Mouse (Mus musculus): ENCODE measurements around the gene Rab1a. TPM values are rescaled to one million over a fixed set of nuclear protein-coding genes. Genes with fewer than 3 reads are reported as not detected.
"Not testable (repeated sequence)": the region's sequence is repeated elsewhere in the genome, so short reads cannot be mapped to it uniquely, and the experiment has no call there.

Rab1a gene
- 284 and 292 TPM in 2 replicates for polyA plus RNA-seq (2014; fragmentation: Nextera tagmentation; extraction: Ambion mirVana)

- H3K27me3 ChIP-seq (ENCODE audit: control insufficient read depth, insufficient read depth, low read length), result no peaks in the 10 kb centered on the region
- under 1% methylated on average over 52 of the region's 54 CpGs for WGBS
- DNase-seq (ENCODE audit: low spot score) (peak; percentile 100), ATAC-seq (ENCODE audit: low FRiP score) (peak; percentile 98)
- peak within 1 kb of the TSS; percentile 98 for H3K9ac ChIP-seq
- peak within 1 kb of the TSS; percentile 100 for H3K4me3 ChIP-seq (replicated peaks; ENCODE audit: low read length)
- peaks cover 37% of the 10 kb centered on the region for H3K4me1 ChIP-seq (replicated peaks; ENCODE audit: control insufficient read depth, insufficient read depth, low read length)
- H3K4me2 ChIP-seq (replicated peaks), result peak within 1 kb of the TSS; percentile 83
- peak within 1 kb of the TSS; percentile 98 for H3K27ac ChIP-seq
- no peaks in the 10 kb centered on the region for H3K9me3 ChIP-seq (ENCODE audit: control insufficient read depth, low read length)
- H3K36me3 ChIP-seq (replicated peaks; ENCODE audit: control insufficient read depth, insufficient read depth), result no peaks in the 10 kb centered on the region
Observed at GRCm38 (mm10) chr11:20200713-20201575, at the start of gene Rab1a. TSS of gene Rab1a (plus strand) at chr11:20201432.

GRCm38 (mm10) chr11:20152107-20152901 is 48.9 kb upstream of the Rab1a start:
- Histone ChIP-seq H3K4me3 (replicated peaks; ENCODE audit: low read length) (no peak overlapping the region), H3K36me3 (replicated peaks; ENCODE audit: control insufficient read depth, insufficient read depth) (no peaks in the 10 kb centered on the region), H3K4me2 (replicated peaks) (no peak overlapping the region), H3K9ac (no peak overlapping the region), H3K9me3 (ENCODE audit: control insufficient read depth, low read length) (no peaks in the 10 kb centered on the region), H3K27ac (no peak overlapping the region), H3K27me3 (ENCODE audit: control insufficient read depth, insufficient read depth, low read length) (no peaks in the 10 kb centered on the region), H3K4me1 (replicated peaks; ENCODE audit: control insufficient read depth, insufficient read depth, low read length) (no peaks in the 10 kb centered on the region)
- no peak for ATAC-seq (ENCODE audit: low FRiP score)
- WGBS, result 91% methylated on average over 4 of the region's 4 CpGs
- DNase-seq (ENCODE audit: low spot score), result no peak

- not testable (repeated sequence) for DNase-seq (ENCODE audit: low spot score); H3K27me3 ChIP-seq (ENCODE audit: control insufficient read depth, insufficient read depth, low read length); H3K4me3 ChIP-seq (replicated peaks; ENCODE audit: low read length); H3K4me1 ChIP-seq (replicated peaks; ENCODE audit: control insufficient read depth, insufficient read depth, low read length); H3K9ac ChIP-seq; H3K27ac ChIP-seq; ATAC-seq (ENCODE audit: low FRiP score); H3K9me3 ChIP-seq (ENCODE audit: control insufficient read depth, low read length); H3K36me3 ChIP-seq (replicated peaks; ENCODE audit: control insufficient read depth, insufficient read depth); H3K4me2 ChIP-seq (replicated peaks)
- 95% methylated on average over 5 of the region's 5 CpGs for WGBS
Observed at GRCm38 (mm10) chr11:20153542-20153941, 47.7 kb upstream of the Rab1a start.

GRCm38 (mm10) chr11:20158879-20159278 is 42.4 kb upstream of the Rab1a start:
- ATAC-seq (ENCODE audit: low FRiP score) (no peak), DNase-seq (ENCODE audit: low spot score) (no peak)
- H3K4me2 ChIP-seq (replicated peaks), result no peak overlapping the region
- no peak overlapping the region for H3K9ac ChIP-seq
- no peak overlapping the region for H3K27ac ChIP-seq
- no peaks in the 10 kb centered on the region for H3K4me1 ChIP-seq (replicated peaks; ENCODE audit: control insufficient read depth, insufficient read depth, low read length)
- H3K27me3 ChIP-seq (ENCODE audit: control insufficient read depth, insufficient read depth, low read length), result no peaks in the 10 kb centered on the region
- H3K9me3 ChIP-seq (ENCODE audit: control insufficient read depth, low read length), result 0 out of 2 replicates have a peak, but pooled peaks cover 1% of the 10 kb centered on the region
- no peaks in the 10 kb centered on the region for H3K36me3 ChIP-seq (replicated peaks; ENCODE audit: control insufficient read depth, insufficient read depth)
- H3K4me3 ChIP-seq (replicated peaks; ENCODE audit: low read length), result no peak overlapping the region

- Histone ChIP-seq H3K27ac (no peak overlapping the region), H3K9ac (no peak overlapping the region), H3K4me3 (replicated peaks; ENCODE audit: low read length) (no peak overlapping the region), H3K9me3 (ENCODE audit: control insufficient read depth, low read length) (0 out of 2 replicates have a peak, but pooled peaks cover 7% of the 10 kb centered on the region), H3K4me1 (replicated peaks; ENCODE audit: control insufficient read depth, insufficient read depth, low read length) (no peaks in the 10 kb centered on the region), H3K4me2 (replicated peaks) (no peak overlapping the region), H3K27me3 (ENCODE audit: control insufficient read depth, insufficient read depth, low read length) (no peaks in the 10 kb centered on the region), H3K36me3 (replicated peaks; ENCODE audit: control insufficient read depth, insufficient read depth) (no peaks in the 10 kb centered on the region)
- 56% methylated on average over 4 of the region's 4 CpGs for WGBS
- ATAC-seq (ENCODE audit: low FRiP score) (no peak), DNase-seq (ENCODE audit: low spot score) (no peak)
Observed at GRCm38 (mm10) chr11:20164979-20165867, 36.0 kb upstream of the Rab1a start.

- ATAC-seq (ENCODE audit: low FRiP score) (no peak), DNase-seq (ENCODE audit: low spot score) (no peak)
- Histone ChIP-seq H3K27me3 (ENCODE audit: control insufficient read depth, insufficient read depth, low read length) (no peaks in the 10 kb centered on the region), H3K9me3 (ENCODE audit: control insufficient read depth, low read length) (0 out of 2 replicates have a peak, but pooled peaks cover 7% of the 10 kb centered on the region), H3K9ac (no peak overlapping the region), H3K4me2 (replicated peaks) (no peak overlapping the region), H3K36me3 (replicated peaks; ENCODE audit: control insufficient read depth, insufficient read depth) (no peaks in the 10 kb centered on the region), H3K4me1 (replicated peaks; ENCODE audit: control insufficient read depth, insufficient read depth, low read length) (no peaks in the 10 kb centered on the region), H3K27ac (no peak overlapping the region), H3K4me3 (replicated peaks; ENCODE audit: low read length) (no peak overlapping the region)
- 94% methylated on average over 4 of the region's 4 CpGs for WGBS
Observed at GRCm38 (mm10) chr11:20165991-20166390, 35.2 kb upstream of the Rab1a start.

- H3K36me3 ChIP-seq (replicated peaks; ENCODE audit: control insufficient read depth, insufficient read depth); H3K9ac ChIP-seq; H3K4me3 ChIP-seq (replicated peaks; ENCODE audit: low read length); H3K9me3 ChIP-seq (ENCODE audit: control insufficient read depth, low read length); H3K4me2 ChIP-seq (replicated peaks); H3K27me3 ChIP-seq (ENCODE audit: control insufficient read depth, insufficient read depth, low read length); H3K4me1 ChIP-seq (replicated peaks; ENCODE audit: control insufficient read depth, insufficient read depth, low read length); DNase-seq (ENCODE audit: low spot score); H3K27ac ChIP-seq; ATAC-seq (ENCODE audit: low FRiP score): not testable (repeated sequence)
- WGBS, result 83% methylated on average over 6 of the region's 6 CpGs
Observed at GRCm38 (mm10) chr11:20166476-20166875, 34.8 kb upstream of the Rab1a start.

- Histone ChIP-seq H3K27me3 (ENCODE audit: control insufficient read depth, insufficient read depth, low read length) (no peaks in the 10 kb centered on the region), H3K9ac (no peak overlapping the region), H3K4me3 (replicated peaks; ENCODE audit: low read length) (no peak overlapping the region), H3K27ac (no peak overlapping the region), H3K9me3 (ENCODE audit: control insufficient read depth, low read length) (0 out of 2 replicates have a peak, but pooled peaks cover 4% of the 10 kb centered on the region), H3K36me3 (replicated peaks; ENCODE audit: control insufficient read depth, insufficient read depth) (no peaks in the 10 kb centered on the region), H3K4me2 (replicated peaks) (no peak overlapping the region), H3K4me1 (replicated peaks; ENCODE audit: control insufficient read depth, insufficient read depth, low read length) (no peaks in the 10 kb centered on the region)
- DNase-seq (ENCODE audit: low spot score) (no peak), ATAC-seq (ENCODE audit: low FRiP score) (no peak)
- WGBS, result 92% methylated on average over 11 of the region's 11 CpGs
Observed at GRCm38 (mm10) chr11:20168972-20169371, 32.3 kb upstream of the Rab1a start.
